Mouse (Mus musculus): ENCODE measurements around the gene Rps6kb1.
A peak's percentile ranks its signal among the peaks of the same experiment; 100 is the strongest.

Rps6kb1 gene

DNA sequence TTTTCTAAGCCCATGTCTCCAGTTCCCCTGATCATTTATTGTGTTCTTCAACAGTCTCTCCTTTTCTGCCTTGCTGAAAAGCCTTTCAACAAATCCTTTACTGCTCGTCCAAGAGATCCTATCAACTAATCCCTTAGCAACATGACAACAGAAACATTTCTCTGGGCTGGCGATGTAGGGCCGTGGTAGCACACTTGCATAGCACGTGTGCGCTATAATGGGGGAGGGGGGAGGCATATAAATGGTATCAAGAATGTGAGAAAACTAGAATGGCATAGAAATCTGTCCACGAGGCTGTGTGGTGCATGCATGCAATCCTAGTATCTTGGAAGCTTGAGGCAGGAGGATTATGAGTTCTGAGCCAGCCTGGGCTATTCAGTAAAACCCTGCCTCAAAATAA is 72.8 kb downstream of the Rps6kb1 start:
- no peak for DNase-seq (ENCODE audit: low spot score in 2 of 2)

DNA sequence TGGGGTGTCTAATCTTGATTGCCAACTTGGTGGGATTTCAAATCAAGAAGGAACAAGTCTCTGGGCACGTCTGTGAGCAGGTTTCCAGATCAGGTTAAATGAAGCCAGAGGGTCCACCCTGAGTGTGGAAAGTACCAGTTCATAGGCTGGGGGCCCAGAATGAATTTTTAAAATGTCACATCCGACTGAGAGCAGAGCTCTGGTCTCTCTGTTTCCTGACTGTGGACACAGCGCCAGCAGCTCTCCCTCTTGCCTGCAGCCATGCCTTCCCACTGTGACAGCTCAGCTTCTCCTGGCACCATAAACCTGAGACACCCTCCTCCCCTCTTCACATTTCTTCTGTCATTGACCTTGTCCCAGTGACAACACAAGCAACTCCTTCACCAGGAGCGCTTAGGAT is 75.6 kb downstream of the Rps6kb1 start:
- no peak for DNase-seq (ENCODE audit: low spot score in 2 of 2)

DNA sequence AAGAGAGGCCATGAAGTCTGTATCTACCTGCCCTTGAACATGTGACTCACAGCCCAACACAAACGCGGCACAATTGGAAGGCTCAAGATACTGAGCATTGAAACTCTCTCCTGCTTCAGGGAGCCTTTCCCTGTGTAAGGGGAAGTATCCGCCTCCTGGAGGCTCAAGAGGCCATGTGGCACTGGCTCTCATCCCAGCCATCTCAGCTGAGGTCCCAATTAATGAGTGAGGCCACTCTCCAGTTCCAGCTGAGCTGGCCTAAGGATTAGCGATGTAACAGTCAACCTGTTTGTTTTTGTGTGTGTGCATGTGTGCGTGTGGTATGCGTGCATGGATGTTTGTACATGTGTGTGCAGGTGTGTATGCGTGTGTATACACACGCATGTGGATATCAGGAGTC is 76.3 kb downstream of the Rps6kb1 start:
- DNase-seq (ENCODE audit: low spot score in 2 of 2) = no peak

DNA sequence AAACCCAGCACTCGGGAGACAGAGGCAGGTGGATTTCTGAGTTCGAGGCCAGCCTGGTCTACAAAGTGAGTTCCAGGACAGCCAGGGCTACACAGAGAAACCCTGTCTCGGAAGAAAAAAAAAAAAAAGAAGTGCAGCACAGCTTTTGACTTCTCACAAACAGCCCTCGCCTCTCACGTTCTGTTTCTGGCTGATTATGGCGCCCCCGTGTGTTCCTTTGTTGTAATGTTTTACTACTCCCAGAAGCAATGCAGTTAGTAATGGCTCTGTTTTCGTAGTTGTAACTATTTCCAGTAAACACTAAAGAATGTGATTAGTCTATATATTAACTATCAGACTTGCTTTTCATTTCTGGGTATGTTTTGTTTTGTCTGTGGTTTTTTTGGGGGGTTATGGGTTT is 80.3 kb downstream of the Rps6kb1 start:
- peak; percentile 32 to 43 for DNase-seq (ENCODE audit: low spot score in 2 of 2)

DNA sequence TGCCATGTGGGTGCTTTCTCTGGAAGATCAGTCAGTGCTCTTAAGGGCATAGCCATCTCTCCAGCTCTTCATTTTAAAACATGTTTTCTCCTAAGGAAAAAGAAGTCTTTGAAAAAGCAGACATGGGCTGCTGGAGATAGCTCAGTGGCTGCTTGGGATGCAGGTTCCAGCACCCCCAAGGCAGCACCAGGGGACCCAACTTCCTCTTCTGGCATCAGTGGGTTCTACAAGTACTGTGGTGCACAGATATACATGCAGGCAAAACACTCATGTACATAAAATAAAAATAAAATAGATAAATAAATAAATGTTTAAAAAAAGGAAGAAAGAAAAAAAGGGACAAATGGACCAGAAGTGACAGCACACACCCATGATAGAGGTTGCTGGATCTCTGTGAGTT is 82.0 kb downstream of the Rps6kb1 start:
- DNase-seq (ENCODE audit: low spot score in 2 of 2) = no peak

DNA sequence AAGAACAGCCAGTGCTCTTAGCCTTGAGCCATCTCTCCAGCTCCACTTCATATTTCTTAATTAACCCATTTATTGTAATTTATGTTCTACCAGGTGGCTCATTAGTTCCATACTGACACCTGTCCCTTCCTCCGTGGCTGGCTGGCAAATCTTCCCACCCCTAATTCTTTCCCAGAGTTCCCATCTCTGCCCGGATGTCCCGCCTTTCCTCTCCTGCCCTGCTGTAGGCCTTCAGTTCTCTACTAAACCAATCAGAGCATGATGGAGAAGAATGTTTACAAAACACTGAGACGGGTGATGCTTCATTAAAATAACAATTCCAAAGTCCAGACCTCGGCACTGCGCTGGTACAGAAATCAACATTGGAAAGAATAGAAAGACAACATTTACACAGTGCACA is 85.7 kb downstream of the Rps6kb1 start:
- DNase-seq (ENCODE audit: low spot score in 2 of 2) = no peak

DNA sequence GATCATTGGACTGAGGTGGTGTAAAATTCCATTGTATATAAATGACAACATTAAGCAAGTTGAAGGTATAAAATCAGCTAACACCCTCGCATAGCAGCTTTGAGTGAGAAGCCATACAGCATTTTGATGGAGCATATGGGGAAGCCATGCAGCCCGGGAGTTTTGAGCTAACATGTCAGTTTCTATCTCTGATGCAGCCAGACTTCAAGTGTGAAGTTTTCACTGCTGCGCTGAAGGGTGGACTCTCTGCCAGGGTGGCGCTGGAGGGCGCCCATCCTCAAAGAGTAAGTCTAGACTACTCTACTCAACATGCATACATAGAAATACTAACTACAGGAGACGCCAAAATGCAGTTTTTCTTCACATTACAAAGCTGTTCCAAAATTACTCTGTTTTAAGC is 87.1 kb downstream of the Rps6kb1 start:
- DNase-seq (ENCODE audit: low spot score in 2 of 2) = no peak

DNA sequence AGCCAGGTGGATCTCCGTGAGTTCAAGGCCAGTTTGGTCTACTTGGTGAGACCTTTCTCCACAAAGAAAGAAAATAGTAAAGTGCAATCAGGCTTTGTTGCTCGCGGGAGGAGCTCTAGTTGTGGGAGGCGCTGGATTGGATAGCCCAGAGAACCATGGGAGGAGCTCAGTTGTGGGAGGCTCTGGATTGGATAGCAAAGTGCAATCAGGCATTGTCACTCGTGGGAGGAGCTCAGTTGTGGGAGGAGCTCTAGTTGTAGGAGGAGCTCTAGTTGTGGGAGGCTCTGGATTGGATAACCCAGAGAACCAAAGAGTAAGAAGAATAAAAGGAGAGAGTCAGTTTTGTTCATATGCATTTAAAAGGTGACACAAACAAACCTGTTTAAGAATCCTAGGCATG is 90.6 kb downstream of the Rps6kb1 start:
- DNase-seq (ENCODE audit: low spot score in 2 of 2) = no peak
